Mouse (Mus musculus): Measurements from ENCODE around the gene Kif20b. TPM values are rescaled to one million over a fixed set of nuclear protein-coding genes. Genes with fewer than 3 reads are reported as not detected.

Gene Kif20b
- polyA plus RNA-seq (2012; rRNA removed) = 8.6 and 9.0 TPM in 2 replicates

DNA sequence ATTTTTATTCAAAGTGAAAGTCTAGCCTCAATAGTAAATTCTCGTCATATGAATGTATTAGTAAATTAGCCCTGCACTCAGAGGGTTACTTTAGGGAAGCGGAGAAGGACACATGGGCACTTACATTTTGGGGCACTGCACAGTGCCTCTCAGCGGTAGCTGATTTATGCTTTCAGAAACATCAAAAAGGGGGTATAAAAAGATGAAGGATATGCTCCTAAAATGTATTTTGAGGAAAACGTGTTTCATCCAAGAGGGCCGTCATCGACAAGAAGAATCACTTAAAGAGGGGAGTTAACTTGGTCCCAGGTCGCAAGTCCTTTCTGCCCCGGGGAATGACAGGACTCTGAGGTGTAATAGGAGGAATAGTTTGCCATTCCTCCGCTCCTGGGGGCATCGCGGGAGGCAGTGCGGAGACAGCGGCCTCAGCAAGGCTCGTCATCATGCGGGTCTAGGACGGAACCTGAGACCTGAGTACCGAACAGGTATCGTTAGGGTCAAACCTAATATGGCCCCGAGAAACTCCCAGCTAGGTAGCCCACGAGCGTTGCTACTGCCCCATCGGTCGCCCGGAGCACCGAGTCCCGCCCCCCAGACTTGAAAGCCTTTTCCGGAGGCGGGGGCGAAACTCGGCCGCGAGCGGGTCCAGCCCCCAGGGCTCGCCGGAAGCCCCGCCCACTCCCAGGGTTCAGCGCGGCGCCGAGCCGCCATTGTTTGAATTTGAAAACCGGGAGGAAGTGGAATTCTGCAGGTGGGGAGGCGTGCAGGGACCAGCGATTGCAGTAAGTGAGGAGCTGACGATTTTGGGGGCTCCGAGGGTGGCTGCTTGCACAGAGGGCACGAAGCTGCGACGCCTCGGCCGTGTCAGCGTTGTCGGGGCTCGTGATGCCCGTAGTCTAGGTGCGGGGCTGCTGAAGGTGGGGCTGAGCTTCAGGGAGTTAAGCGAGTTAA is at the start of gene Kif20b:
Gene Kif20b, plus strand, starts transcription at position 710 of the 951 bp plus-strand sequence.
- peak; percentile 95 for DNase-seq (ENCODE audit: low read depth)

DNA sequence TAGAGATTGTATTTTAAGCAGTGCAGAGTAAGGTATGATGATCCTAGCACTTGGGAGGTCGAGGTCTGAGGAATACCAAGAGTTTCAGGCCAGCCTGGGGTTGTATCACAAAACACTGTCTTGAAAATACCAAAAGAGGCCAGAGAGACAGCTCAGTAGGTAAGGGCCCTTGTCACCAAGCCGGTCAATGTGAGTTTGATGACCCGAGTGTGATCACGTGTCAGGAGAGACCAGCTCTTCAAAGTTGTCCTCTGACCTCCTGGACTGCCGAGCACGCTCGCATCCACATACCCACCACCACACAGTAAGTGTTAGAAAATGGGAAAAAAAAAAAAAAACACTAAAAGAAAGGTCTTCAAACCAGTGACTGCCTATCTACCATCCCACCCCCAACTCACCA is 45.5 kb upstream of the Kif20b start:
- DNase-seq (ENCODE audit: low read depth) = no peak
- TF ChIP-seq POLR2A (IDR thresholded peaks at IDR 0.05; ENCODE audit: borderline replicate concordance, extremely low read depth, insufficient read depth, insufficient read length, poor library complexity, severe bottlenecking) (no peak), CTCF (IDR thresholded peaks at IDR 0.05; ENCODE audit: borderline replicate concordance, extremely low read depth, insufficient read depth, insufficient read length) (no peak)

More for the DNA sequence above, at the start of gene Kif20b:
- TF ChIP-seq POLR2A (IDR thresholded peaks at IDR 0.05; ENCODE audit: borderline replicate concordance, extremely low read depth, insufficient read depth, insufficient read length, poor library complexity, severe bottlenecking) (peak; percentile 22; the same call in 1 of the 2 replicates), CTCF (IDR thresholded peaks at IDR 0.05; ENCODE audit: borderline replicate concordance, extremely low read depth, insufficient read depth, insufficient read length) (no peak)

DNA sequence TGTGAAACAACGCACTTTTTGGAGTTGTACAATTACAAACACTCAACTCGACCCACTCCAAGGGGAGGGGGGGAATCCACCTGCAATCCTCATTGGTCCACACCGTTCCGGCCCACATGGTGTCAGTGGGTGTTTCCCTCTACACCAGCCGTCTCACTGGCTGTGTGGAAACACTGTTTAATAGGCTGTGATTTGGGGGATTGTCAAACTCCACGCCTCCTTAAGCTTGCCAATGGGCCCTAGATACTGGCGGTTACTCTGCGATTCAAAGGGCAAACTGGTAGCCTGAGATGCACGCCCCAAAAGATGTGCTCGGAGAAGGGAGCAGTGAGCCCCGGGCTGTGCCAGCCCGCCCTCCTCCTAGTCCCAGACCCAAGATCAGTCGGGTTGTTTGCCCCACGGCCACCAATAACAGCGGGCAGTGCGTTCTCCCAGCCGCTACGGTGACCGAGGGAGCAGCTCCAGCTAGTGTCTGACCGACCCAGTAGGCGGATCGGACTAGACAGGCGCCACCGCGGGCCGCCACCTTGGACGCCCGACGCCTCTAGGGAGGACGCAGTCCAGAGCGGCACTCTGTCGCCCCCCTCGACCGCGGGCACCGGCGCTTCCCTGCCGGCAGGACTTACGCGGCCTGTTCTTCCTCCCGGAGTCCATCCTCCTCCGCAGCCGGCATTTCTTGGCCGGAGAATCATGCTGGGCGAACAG is 44.1 kb upstream of the Kif20b start:
- DNase-seq (ENCODE audit: low read depth) = peak; percentile 98
- TF ChIP-seq CTCF (IDR thresholded peaks at IDR 0.05; ENCODE audit: borderline replicate concordance, extremely low read depth, insufficient read depth, insufficient read length) = peak; percentile 8; the same call in 1 of the 2 replicates
- peak; percentile 1; the same call in 1 of the 2 replicates for TF ChIP-seq POLR2A (IDR thresholded peaks at IDR 0.05; ENCODE audit: borderline replicate concordance, extremely low read depth, insufficient read depth, insufficient read length, poor library complexity, severe bottlenecking)

DNA sequence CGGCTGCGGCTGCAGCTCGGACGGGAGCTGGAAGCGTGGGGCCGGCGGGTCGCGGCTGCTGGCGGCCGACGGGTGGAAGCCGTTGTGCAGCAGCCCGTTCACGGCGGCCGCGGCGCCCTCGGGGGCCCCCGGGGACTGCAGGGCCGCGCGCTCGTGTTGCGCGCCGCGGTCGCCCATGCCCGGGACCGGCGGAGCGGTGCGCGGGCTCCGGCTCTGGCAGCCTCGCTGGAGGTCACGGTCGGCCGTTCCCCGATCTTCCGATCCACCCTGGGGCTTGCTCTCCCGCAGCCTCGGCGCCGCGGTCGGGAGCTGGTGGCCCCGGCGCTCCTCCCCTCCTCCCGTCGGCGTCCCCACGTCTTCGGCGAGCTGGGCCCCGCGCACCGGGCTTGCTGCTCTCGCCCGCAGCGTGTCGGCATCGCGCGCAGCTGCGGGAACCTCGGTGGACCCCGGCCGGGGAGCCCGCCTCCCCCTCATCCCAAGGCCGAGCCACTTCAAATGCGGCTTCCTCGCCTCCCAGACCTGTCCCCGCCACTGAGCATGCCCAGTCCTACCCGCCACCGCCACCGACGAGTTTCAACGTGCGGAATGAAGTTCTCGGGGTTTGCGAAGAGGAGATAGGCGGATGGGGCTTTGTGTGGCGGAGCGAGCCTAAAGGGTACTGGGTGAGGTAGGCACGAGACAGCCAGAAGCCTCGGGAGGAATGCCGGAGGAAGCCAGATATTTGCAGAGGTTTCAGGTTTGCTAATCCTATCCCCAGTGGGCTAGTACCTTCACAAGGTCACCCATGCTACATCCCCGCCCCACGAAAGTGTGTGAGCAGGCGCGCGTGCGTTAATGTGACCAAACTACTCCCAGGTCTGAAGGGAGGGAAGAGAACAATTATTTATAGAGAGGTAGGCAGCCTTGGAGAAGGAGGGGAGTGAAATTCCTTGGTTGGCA is 43.3 kb upstream of the Kif20b start, which contains the start of gene Pank1:
Gene Pank1, minus strand, starts transcription at position 853 of the 939 bp plus-strand sequence.
- peak; percentile 90 for DNase-seq (ENCODE audit: low read depth)
- TF ChIP-seq POLR2A (IDR thresholded peaks at IDR 0.05; ENCODE audit: borderline replicate concordance, extremely low read depth, insufficient read depth, insufficient read length, poor library complexity, severe bottlenecking) = peak; percentile 22
- no peak for TF ChIP-seq CTCF (IDR thresholded peaks at IDR 0.05; ENCODE audit: borderline replicate concordance, extremely low read depth, insufficient read depth, insufficient read length)

DNA sequence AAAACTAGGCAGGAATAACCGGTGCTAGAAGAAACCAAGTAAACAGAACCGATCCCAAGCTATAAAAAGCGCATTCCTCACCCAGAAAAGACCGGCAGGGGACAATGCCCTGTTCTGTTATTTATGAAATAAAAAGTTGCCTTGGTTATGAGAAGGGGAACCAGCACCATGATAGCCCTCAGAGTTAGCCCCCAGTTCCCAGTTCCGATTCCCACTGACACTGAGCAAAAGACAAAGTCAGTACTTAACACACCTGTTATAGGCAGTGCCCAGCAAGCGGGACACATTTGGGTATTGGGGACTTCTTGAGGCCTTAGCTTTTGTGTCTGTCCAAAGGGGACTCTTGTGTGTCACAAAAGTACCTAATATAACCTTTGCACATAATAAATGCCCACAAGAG is 42.5 kb upstream of the Kif20b start:
- no peak for DNase-seq (ENCODE audit: low read depth)
- TF ChIP-seq POLR2A (IDR thresholded peaks at IDR 0.05; ENCODE audit: borderline replicate concordance, extremely low read depth, insufficient read depth, insufficient read length, poor library complexity, severe bottlenecking) (no peak), CTCF (IDR thresholded peaks at IDR 0.05; ENCODE audit: borderline replicate concordance, extremely low read depth, insufficient read depth, insufficient read length) (no peak)

DNA sequence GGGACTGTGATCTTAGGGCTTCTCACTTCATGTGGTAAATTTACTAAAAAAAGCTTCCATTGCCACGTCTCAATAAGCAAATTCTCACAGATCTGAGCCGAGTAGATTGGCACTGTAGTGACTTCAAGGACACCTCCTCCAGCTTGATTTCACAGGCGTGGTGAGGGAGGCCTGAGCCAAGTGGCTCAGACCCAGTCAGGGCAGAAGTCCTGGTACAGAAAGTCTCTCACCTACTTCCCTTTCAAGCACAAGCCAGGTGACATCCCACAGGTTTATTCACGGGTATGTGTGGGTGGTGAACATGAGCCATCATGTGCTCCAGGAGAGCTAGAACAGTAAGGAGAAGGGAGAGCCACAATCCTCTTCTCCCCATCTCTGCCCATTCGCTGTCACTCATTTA is 41.0 kb upstream of the Kif20b start:
- TF ChIP-seq POLR2A (IDR thresholded peaks at IDR 0.05; ENCODE audit: borderline replicate concordance, extremely low read depth, insufficient read depth, insufficient read length, poor library complexity, severe bottlenecking) (no peak), CTCF (IDR thresholded peaks at IDR 0.05; ENCODE audit: borderline replicate concordance, extremely low read depth, insufficient read depth, insufficient read length) (no peak)
- DNase-seq (ENCODE audit: low read depth) = no peak

DNA sequence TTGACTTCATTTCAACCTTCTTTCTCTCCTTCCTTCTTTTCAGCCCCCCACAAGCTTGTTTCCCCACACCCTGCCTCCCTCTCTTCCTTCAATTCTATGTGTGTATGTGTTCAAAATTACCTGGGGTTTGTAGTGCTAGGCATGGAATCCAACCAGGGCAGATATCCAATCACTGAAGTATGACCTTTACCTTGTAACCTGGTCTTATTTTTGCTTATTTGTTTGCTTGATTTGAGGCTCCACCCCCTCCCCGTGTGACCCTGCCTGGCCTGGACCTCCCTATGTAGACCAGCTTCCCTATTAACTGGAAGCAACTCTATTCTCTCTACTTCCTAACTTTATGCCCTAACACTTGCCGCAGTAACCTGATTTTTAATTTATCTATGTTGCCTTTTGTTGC is 39.7 kb upstream of the Kif20b start:
- no peak for DNase-seq (ENCODE audit: low read depth)
- TF ChIP-seq CTCF (IDR thresholded peaks at IDR 0.05; ENCODE audit: borderline replicate concordance, extremely low read depth, insufficient read depth, insufficient read length) = no peak

DNA sequence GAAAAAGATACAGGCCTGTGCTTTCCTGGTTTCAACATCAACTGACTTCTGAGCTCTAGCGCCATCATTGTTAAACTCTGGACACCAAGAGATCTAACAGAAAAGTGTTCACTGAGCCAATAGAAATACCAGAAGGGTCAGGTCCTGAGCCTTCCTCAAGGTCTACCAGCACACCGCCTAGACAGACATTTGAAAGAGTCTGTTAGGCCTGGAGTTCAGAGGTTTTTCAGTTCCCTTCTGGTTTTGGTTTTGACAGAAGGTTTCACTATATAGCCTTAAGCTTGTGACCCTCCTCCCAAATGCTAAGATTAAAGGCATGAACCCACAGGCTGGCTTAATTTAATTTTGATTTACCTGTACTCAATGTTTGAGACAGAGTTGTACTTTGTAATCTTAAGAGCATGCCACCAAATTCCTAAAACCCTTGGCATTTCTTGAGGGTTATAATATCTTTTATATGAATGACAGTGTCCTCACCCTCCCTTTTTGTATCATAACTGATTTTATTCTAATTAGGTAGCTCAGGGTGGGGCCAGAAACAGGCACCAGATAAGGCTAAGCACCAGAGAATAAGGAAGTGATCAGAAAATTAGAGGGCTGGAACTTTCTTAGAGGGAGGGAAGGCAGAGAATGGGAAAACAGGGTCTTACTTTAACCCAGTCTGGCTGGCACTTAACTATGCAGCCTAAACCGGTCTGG is 38.5 kb upstream of the Kif20b start:
- TF ChIP-seq CTCF (IDR thresholded peaks at IDR 0.05; ENCODE audit: borderline replicate concordance, extremely low read depth, insufficient read depth, insufficient read length) = no peak
- TF ChIP-seq POLR2A (IDR thresholded peaks at IDR 0.05; ENCODE audit: borderline replicate concordance, extremely low read depth, insufficient read depth, insufficient read length, poor library complexity, severe bottlenecking) = no peak
- DNase-seq (ENCODE audit: low read depth) = no peak

DNA sequence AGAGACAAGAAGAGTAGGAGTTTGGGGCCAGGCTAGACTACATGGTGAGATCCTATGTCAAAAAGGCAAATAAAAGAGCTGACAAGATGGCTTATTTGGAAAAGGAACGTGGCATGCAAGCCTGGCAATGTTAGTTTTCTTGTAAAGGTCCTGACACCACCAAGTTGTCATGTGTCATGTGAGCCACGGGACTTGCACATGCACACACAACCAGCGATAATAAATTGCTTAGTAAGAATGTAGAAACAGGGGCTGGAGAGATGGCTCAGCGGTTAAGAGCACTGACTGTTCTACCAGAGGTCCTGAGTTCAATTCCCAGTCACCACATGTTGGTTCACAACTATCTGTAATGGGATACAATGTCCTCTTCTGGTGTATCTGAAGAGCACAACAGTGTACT is 35.8 kb upstream of the Kif20b start:
- TF ChIP-seq CTCF (IDR thresholded peaks at IDR 0.05; ENCODE audit: borderline replicate concordance, extremely low read depth, insufficient read depth, insufficient read length) (no peak), POLR2A (IDR thresholded peaks at IDR 0.05; ENCODE audit: borderline replicate concordance, extremely low read depth, insufficient read depth, insufficient read length, poor library complexity, severe bottlenecking) (no peak)
- no peak for DNase-seq (ENCODE audit: low read depth)

DNA sequence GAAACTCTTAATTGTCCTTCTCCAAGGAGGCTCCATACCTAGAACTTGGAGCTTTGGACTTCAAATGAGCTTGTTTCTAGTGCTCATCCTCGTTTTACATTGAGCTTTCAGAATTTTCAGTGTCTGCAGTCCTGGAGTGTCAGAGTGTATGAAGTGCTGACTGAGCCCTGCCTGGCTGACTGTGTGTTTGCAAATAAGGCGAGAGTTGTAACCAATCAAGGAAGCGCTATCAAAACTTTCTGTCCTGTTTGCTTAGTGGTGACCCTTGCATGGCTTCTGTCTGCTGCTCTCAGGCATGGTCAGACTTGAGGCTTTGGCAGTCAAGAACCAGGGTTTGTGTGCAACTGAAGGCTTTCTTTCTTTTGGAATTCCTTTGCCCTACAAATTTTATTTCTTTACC is 31.2 kb upstream of the Kif20b start:
- DNase-seq (ENCODE audit: low read depth) = no peak
- TF ChIP-seq POLR2A (IDR thresholded peaks at IDR 0.05; ENCODE audit: borderline replicate concordance, extremely low read depth, insufficient read depth, insufficient read length, poor library complexity, severe bottlenecking) (no peak), CTCF (IDR thresholded peaks at IDR 0.05; ENCODE audit: borderline replicate concordance, extremely low read depth, insufficient read depth, insufficient read length) (no peak)

Data from brain, embryonic 14.5 days (tissue).